Mouse (Mus musculus) midbrain, embryonic 15.5 days (tissue): ENCODE data around the gene Zfp811. TPM values are rescaled to one million over a fixed set of nuclear protein-coding genes. Genes with fewer than 3 reads are reported as not detected.

ENCODE experiments used
- ATAC-seq: fragments of 200-750 bp; cut with Nextera tagmentation; replicated peaks from 2 replicates; pipeline ENCODE4 v1.8.0; 2017; ENCODE audit warnings: moderate TSS enrichment
- H3K27ac ChIP-seq: fragments of 300-500 bp; sonication (generic); 2 replicates; pipeline ENCODE4 v1.5.1; 2015; ENCODE audit warnings: mild to moderate bottlenecking, inconsistent platforms
- H3K27me3 ChIP-seq: fragments of 300-500 bp; sonication (generic); replicated peaks from 2 replicates; pipeline ENCODE4 v1.6.1; 2015; ENCODE audit warnings: inconsistent platforms
- H3K36me3 ChIP-seq: fragments of 300-500 bp; sonication (generic); replicated peaks from 2 replicates; pipeline ENCODE4 v1.6.1; 2015; ENCODE audit warnings: inconsistent platforms
- H3K4me1 ChIP-seq: fragments of 300-500 bp; sonication (generic); 2 replicates; pipeline ENCODE4 v1.6.1; 2015; ENCODE audit warnings: inconsistent platforms
- H3K4me2 ChIP-seq: fragments of 300-500 bp; sonication (generic); 2 replicates; pipeline ENCODE4 v1.6.1; 2015; ENCODE audit warnings: inconsistent platforms, mild to moderate bottlenecking, moderate library complexity
- H3K4me3 ChIP-seq: fragments of 300-500 bp; sonication (generic); 2 replicates; pipeline ENCODE4 v1.5.1; 2015; ENCODE audit warnings: mild to moderate bottlenecking, inconsistent platforms
- H3K9ac ChIP-seq: fragments of 300-500 bp; sonication (generic); 2 replicates; pipeline ENCODE4 v1.6.1; 2015; ENCODE audit warnings: mild to moderate bottlenecking, inconsistent platforms
- H3K9me3 ChIP-seq: fragments of 300-500 bp; sonication (generic); 2 replicates; pipeline ENCODE4 v1.6.1; 2016; ENCODE audit warnings: inconsistent platforms
- WGBS: fragments of 180-500 bp; shearing (Covaris S2); methylation state at CpG from one replicate; pipeline ENCODE4 v1.1.7; 2015; ENCODE audit warnings: mixed read lengths; 5-methylcytosine and 5-hydroxymethylcytosine counted together
- polyA plus RNA-seq: library from polyadenylated mRNA; unstranded; fragments of >200 nt; fragmentation: Nextera tagmentation; extraction: Ambion mirVana; gene quantifications from 2 replicates; pipeline ENCODE4 v1.2.1, GENCODE M21; 2015

The Zfp811 gene
- polyA plus RNA-seq, 1 experiment from 2014 or later: 69.5 TPM

- no peaks in the 10 kb centered on the region for H3K27me3 ChIP-seq
- ATAC-seq: no peak
- H3K9me3 ChIP-seq: no peaks in the 10 kb centered on the region
- no peak overlapping the region for H3K9ac ChIP-seq
- H3K27ac ChIP-seq: no peak overlapping the region
- no peaks in the 10 kb centered on the region for H3K4me1 ChIP-seq
- H3K4me2 ChIP-seq: no peak overlapping the region
- no peak overlapping the region for H3K4me3 ChIP-seq
- 44% methylated on average over 5 of the region's 5 CpGs for WGBS
- H3K36me3 ChIP-seq: no peaks in the 10 kb centered on the region
Observed at GRCm38 (mm10) chr17:32750611-32751010, 59.1 kb downstream of the Zfp811 start.

Other genes starting within 250 kb of the Zfp811 start
- 0.48 and 1.3 TPM in 2 replicates for gene Cyp4f37, start 188.6 kb downstream of the Zfp811 start, polyA plus RNA-seq
- 0.26 TPM in 1 of 2 replicates, not detected in the other for gene Cyp4f40, start 151.0 kb downstream of the Zfp811 start, polyA plus RNA-seq
- gene Cyp4f15, start 124.3 kb downstream of the Zfp811 start, polyA plus RNA-seq: 1.5 and 1.7 TPM in 2 replicates
- 48.1 and 48.6 TPM in 2 replicates for gene Zfp871, start 21.6 kb downstream of the Zfp811 start, polyA plus RNA-seq
- gene Zfp799, start 20.3 kb upstream of the Zfp811 start, polyA plus RNA-seq: 19.2 and 22.2 TPM in 2 replicates
- gene Zfp870, start 81.7 kb upstream of the Zfp811 start, polyA plus RNA-seq: 7.4 and 7.9 TPM in 2 replicates
- 0.10 and 0.18 TPM in 2 replicates for gene Cyp4f14, start 107.4 kb upstream of the Zfp811 start, polyA plus RNA-seq
- 7.7 and 8.7 TPM in 2 replicates for gene Cyp4f13, start 137.5 kb upstream of the Zfp811 start, polyA plus RNA-seq
- 8.1 and 8.4 TPM in 2 replicates for gene Zfp472, start 155.9 kb upstream of the Zfp811 start, polyA plus RNA-seq
- 23.6 and 24.0 TPM in 2 replicates for gene Zfp952, start 183.2 kb upstream of the Zfp811 start, polyA plus RNA-seq
- 28.7 and 29.5 TPM in 2 replicates for gene Zfp763, start 223.5 kb upstream of the Zfp811 start, polyA plus RNA-seq